Mouse (Mus musculus) right cerebral cortex, adult 18-20 months (tissue): ENCODE measurements around the gene Runx2.

Experiments
- DNase-seq: peaks from one replicate; pipeline ENCODE4 v3.0.0; 2022; ENCODE audit warnings: mixed read lengths

Gene Runx2

DNA sequence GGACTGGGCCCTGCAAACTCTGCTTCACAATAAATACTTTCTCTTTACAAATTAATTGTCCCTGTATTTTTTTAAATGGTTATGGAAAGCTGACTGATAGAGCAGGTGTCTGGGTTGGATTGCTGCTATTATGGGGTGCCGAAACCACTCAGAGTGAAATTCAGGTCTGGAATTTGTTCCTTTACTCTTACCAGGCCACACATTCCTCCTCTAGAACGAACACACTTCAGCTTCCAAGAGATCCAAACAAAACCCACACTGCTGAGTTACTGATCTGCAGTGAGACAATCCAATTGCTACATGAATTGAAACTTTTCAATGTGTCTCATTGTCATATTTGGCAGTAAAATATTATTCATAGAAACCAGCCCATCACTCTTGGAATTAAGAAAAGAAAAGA is 47.6 kb downstream of the Runx2 start:
- no peak for DNase-seq

DNA sequence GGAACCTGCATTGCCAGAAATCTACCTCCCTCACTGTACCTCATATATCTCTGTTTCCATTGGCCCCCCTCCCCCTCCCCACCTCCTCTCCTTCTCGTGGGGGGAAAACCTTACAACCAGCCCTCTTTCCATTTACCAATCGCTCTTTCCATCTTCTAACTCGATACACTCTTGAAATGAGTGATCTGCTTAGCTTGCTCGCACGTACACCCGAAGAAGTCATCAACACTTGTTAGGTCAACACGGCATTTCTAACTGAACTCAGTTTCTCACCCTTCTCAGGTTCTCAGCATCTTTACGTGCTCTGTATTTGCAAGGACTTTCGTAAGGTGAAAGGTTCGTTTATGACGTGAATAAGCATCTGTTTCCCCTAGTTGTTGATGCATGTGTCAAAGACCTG is 48.3 kb downstream of the Runx2 start:
- no peak for DNase-seq

DNA sequence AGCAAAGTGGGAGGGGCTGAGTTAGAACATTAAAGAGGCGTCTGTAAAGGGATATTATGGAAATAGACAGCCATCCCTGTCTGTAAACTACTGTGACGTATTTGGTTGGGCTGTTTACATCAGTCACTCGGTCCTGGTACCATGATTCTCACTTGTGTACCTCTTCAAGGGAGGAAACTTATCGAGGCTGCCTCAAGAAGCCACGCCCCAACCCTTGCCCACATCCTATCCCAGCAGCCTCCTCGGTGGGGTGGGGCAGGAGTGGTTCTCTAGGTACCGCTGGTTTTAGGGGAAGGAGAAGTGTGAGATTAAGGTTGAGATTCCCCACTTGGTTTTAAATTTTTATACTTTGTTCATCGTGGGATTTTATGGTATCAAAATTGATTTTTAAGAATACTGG is 69.2 kb downstream of the Runx2 start:
- no peak for DNase-seq

DNA sequence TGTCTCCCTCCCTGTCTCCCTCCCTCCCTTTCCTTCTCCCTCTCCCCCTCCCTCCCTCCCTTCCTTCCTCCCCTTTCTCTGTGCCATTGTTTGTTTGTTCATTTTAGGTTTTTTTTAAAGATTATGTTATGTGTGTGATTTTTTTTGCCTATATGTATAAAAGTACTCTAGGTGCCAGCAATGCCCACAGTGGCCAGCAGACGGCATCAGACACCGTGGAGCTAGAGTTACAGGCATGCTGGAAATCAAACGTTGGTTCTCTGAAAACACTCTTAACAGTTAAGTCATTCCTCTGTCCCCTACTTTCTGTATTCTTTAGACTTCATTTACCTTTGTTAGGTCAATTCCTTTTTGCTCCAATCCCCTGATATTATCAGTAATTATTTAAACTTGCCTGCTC is 70.8 kb downstream of the Runx2 start:
- no peak for DNase-seq

DNA sequence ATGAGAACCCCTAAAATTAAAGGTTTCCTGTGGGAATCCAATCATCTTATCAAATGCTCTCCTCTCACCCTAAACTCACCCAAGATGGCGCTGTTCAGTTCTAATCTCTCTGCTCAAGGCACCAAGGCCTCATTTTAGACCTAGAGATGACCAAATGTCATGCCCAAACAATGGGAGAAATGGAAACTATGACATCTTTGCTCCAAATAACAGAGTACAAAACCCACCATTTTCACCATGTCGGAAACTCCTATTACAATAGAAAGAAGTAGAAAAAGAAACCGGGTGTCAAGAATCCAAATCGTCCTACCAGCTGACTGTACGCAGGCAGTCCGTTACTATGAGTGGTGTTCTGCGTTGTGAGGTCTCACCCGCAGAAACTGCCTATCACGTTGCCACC is 72.4 kb downstream of the Runx2 start:
- no peak for DNase-seq

DNA sequence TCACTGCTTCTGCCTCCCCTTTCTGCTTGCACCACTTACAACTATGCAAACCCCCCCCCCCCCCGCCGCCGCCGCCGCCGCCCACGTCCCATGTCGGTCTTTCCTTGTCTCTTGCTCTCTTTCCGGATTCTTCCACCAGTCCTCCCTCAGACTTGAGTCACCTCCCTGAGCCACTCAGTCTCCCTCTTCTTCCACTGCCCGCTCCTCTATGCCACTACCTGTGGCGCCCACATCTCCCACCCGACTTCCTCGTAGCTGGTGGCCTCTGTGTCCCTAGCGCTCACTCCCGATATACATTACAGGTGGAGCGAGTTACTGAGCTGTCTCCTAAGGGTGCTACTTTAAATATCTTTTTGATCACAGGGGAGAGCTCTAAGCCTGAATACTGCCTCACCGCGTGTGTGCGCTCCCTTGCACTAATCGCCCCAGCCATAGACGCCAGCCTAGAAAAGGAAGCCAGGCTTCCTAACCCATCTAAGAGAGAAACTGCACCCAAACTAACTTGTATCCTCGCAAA is 76.4 kb downstream of the Runx2 start:
- DNase-seq, result peak; percentile 26

DNA sequence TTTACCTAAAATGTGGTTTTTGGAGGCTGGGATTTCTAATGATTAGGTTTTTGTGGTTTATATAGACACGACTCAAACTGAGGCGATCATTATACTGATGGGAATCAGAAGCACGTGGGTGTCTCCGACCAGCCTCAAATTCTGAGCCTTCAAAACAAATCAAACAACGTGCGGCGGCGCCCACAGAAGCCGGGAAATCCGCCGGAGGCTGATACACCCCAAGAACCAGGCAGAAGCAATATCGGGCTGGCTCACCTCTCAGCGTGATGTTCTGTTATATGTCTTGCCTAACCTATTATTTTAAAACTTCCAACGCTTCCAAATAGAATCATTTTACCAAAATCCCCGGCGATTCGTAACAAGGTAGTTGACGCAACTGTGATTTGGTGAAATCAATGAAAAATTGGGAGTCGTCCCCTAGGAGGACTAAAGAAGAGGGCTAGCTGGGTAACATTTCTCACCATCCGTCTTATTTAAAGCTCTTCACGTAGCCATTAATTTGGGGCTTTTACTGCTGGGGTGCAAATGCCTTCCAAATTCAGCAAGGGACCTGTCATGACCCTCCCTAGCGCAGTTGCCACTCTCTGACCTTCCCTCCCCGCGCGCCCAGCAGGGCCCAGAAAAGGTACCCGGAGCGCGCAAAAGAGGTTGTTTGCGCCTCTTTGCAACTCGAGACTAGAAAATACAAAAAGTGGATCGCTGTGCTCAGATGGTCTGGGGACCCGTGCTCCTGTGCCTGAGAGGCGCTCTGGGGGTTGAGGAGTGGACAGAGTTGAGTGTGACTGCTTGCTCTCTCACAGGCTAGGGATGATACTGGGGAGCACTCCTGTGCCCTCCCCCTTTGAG is 77.1 kb downstream of the Runx2 start:
- no peak for DNase-seq

DNA sequence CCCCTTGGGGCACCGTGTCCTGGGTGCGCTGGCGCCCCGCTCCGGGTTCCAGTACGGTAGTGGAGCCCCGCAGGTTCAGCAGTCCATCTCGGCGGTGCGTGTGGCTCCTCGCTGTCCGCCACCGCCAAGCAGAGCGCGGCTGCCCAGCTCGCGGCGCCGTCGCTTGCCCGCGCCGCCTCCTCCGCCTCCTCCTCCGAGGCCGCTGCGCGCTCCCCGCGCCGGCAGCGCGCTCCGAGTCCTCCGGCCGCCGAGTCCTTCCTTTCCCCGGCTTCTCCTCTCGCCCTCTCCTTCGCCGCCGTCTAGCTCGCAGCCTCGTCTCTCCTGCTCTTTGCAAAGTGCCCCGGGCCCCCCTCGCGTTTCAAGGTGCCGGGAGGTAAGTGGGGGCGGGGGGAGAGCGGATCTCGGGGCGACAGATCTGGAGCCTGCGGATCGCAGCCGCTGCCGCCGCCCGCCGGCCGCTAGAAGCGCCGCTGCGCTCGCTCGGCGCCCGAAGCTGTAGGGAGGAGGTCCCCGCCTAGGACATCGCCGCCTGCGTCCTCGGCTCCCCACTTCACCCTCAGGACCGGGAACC is 78.5 kb downstream of the Runx2 start:
- peak; percentile 71 for DNase-seq

DNA sequence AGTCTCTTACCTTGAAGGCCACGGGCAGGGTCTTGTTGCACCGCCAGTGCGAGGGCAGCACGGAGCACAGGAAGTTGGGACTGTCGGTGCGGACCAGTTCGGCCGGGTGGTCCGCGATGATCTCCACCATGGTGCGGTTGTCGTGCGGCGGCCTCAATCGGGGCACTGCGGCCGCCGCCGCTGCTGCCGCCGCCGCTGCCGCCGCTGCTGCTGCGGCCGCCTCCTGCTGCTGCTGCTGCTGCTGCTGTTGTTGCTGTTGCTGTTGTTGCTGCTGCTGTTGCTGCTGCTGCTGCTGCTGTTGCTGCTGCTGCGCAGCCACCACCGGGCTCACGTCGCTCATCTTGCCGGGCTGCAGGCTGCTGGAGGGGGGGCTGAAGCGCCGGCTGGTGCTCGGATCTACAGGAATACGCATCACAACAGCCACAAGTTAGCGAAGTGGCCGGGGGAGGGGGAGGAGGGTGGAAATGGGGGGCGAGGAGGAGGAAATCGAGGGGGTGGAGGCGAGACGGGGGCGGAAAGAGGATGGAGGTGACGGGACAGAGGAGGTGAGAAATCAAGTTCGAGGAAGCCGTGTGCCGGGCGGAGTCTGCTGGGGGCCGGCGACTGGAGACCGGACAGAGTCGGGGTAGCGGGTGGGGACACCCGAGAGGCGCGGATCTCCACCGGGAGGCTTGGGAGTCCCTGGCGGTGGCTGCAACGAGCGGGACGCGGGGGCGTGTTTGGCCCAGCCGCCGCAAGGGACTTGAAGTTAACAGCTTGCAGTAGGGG is 79.2 kb downstream of the Runx2 start:
- peak; percentile 62 for DNase-seq

DNA sequence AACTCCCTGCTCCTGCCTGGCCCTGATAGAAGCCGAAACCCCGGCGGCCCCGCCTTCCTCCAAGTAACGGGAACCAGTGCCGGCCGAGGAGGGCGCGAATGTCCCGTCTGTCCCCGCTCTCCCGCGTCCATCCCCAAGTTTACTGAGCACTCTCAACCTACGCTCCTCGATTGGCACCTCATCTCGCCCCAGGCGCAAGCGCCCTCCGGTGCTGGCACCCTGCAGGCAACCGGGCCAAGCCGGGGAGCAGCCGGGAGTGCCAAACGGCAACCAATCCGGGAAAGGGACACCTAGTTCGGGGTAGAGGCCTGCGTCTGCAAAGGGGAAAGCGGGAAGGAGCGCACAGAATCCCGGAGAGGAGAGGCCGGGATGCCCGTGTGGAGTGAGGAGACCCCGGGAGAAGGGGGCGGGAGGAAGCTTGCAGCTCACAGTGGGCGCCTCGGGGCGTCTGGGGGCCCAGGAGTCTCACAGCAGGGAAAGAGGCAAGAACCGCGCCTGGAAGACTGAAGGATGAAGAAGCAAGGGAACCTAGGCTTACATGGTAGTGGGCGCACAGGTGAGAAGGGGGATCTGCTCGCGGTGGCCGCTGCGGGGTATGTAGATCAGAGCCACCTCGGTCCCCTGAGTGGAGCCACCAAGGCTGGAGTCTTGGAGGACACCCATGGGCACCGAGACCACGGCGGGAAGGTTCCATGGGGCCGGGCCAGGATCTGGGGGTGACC is 79.9 kb downstream of the Runx2 start:
- DNase-seq, result peak; percentile 59

DNA sequence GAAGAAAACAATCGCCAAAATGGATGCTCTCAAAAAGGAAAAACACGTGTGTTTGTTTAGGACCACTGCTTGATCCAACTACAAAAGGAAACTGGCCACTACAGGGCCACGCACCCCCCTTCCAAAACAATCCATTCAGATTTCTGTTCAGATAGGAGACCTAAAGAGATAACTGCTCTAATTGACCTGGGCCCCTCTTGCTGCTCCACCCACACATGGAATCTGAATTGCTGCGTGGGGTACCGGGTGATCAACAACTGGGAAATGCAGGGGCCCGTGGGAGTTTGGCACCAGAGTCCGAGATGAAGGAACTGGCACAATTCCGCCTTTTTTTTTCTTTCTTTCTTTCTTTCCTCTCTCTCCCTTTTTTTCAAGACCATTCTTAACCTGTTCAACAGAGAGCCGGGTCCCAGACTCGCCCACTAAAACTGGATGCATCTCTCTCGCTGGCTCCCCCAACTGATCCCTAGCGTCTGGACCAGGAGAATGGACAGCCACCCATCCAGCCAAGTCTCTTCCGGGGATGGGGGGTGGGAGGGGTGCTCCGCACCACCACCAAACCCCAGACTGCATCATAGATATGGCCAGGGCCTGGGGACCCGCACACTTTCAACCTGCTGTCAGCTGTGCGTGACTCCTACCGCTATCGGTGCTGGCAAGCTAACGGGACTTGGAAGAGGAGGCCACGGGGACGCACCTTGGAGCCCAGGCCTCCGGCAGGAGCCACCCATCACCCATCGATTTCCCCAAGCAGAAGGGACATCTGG is 80.9 kb downstream of the Runx2 start:
- no peak for DNase-seq

DNA sequence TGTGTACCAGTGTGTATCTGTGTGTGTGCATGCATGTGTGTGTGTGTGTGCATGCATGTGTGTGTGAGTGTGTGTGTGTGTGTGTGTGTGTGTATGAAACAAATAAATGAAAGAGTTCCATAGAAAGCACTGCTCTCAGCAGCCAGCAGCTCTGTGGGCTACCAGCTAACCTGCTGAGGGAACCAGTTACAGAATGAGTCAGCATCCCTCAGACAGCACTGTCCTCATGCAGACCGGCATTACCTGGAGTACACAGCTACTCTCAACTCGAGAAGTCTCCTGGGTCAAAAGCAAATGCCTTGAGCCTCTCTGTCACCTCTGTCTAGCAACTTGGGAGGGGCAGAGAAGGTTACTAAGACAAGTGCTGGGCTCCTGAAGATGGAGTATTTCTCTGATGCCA is 86.1 kb downstream of the Runx2 start:
- DNase-seq, result no peak

DNA sequence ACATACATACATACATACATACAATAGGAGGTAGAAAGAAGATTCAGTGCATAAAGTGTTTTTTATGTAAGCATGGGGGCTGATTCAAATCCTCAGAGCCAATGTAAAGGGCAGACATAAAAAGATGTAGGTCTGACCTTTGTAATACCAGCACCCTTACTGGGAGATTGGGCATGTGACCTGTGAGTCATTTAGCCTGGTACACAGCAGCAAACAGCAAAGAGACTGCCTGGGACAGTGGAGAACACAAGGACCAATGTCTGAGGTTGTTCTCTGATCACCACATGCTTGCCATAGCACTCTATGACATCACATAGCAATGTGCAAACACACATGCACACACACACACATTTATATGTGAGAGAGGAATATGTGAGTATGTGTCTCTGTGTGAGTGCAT is 86.9 kb downstream of the Runx2 start:
- no peak for DNase-seq

DNA sequence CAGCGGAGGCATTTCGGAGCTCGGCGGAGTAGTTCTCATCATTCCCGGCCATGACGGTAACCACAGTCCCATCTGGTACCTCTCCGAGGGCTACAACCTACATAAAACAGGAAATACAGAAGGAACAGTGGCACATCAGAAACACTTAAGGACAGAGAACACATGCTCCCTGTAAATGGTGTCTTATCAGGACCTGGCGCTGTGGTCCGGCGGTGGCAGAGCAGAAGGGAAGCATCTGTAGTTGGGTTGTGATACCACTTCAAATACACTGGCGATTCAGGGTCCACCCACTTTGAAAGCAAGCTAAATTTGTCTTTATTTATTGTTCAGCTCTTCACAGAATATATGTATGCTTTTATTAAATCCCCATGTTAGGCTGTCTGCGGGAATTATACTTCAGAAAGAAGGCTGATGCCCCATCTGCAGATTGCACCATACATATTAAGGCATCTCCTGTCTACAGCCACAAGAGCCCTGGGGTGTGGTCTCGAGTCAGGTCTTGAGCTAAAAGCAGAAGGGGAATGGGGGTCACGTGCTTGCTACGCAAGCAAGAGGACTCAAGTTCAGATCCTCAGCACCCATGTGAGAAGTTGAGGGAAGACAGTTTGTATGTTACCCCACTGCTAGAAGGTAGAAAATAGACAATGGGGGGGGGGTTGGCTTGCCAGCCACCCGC is 89.7 kb downstream of the Runx2 start:
- no peak for DNase-seq

DNA sequence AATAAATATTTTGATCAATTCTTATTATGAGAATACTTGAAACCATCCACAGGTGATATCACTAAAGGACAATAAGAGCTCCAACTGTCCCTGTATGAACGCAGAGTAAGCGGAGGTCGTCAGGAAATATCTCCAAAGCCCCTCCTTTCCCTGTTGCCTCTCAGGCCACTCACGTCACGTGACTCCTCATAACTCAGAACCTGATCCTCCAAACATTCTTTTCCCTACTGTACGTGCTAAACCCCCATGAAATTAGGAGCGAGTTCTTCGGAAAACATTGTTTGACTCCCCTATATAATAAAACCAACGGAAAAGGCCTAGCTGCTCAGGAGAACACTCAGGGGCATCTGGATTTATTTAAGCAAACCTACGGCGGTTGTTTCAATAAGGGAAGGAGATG is 90.3 kb downstream of the Runx2 start:
- DNase-seq, result no peak

DNA sequence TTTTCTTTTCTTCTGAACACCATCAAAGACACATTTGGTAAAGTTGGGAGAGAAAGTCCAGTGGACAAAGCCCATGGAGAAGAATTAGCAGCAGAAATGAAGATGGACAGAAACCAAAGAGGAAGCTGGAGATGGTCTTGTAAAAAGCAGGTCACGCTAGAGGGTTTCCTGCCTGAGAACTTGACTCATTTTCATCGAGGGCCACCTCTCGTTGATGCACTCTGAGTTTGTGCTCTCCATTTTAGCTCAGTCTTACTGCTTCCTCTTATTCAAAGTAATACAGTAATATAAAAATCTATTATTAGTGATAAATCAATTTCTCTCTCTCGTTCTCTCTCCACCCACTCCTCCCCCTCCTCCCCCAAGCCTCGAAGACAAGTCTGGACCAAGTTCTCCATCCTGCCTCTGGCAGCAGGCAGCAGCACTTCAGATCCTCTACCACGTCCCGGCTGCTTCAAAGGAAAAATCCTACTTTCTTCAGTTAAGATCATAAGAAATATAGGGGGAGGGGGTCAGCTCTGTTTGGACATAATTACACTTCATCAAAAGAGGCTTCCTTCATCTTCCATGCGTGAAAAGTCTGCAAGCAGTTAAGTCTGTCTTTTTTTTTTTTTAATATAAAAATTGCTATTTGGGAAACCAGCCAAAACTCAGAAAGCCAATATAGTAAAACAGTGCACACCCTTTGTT is 92.3 kb downstream of the Runx2 start:
- no peak for DNase-seq

DNA sequence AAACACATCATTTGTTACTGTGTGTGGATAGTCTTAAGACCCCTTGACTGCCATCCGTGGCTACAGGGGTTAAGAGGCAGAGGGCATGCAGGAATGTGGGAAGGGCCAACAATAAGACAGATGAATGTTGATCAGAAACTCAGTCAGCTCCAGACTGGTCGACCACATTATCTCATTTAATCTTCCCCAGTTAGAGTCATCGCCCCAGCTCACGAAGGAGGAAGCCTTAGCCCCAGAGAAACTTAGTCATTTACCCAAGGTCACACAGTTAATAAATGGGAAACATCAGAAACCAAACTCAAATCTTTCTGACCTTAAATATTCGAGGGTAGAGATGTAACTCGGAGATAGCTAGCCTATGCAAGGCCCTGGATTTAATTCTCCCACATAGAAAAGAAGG is 96.0 kb downstream of the Runx2 start:
- DNase-seq, result no peak

DNA sequence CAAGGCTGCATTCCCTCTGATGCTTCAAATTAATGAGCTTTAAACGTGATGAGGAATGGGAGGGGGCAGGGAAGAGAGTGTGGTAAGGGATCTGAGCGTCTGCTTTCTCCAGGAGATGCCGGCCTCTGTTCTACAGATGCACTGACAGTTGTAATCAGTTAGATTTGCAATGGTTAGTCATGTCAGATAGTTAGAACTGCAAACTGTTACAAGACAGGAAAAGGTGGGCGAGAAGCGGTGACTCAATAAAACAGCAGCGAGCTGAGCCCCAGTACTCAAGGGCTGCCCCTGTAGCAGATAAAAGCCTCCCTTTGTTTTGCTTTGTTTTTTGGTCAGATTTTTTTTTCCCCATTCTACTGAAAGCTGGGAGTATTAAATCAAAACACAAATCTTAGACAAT is 96.6 kb downstream of the Runx2 start:
- peak; percentile 56 for DNase-seq

DNA sequence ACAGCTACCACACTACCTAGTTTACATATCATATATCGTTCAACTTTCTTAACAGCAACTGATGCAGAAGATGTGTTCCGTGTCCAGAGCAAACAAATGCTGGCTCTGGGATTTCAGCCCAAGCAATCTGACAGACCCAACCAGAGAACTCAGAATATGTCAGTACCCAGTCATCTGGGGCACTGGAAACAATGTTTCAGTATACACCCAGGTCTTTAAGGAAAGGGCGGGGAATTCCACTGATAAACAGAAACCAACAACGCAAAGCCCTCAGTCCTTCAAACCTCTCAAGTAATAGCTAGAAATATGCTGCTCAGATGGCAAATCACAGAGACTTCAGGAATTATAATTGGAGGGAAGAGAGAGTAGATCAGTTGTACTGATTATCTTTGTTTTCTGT is 100.5 kb downstream of the Runx2 start:
- DNase-seq, result no peak

DNA sequence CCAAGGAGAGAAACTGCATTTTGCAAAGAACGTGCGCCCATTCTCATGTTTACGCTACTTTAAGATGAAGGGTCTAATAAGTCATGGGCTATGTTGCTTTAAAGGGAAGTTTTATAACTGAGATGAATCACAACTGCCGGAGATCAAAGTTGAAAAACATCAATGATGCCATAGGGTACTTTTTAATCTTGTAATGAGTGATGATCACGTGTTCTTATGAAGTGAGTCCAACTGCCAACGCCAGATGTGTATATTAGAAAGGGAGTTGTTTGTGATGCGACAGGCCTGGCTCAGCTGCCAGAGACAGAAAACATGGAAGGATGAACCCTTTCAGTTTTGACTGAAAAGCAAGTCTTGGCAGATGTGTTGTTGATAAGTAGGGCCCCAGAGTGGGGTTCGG is 101.2 kb downstream of the Runx2 start:
- DNase-seq, result no peak
